Mouse (Mus musculus) heart, adult 2 months (tissue): ENCODE results near the gene Ubr3.

Experiments
- CTCF ChIP-seq: fragments of 200-600 bp; IDR thresholded peaks from 2 replicates; pipeline ENCODE4 v1.8.1; 2022; ENCODE audit warnings: antibody characterized with exemption, mild to moderate bottlenecking, moderate library complexity
- POLR2A ChIP-seq: fragments of 200-500 bp; IDR thresholded peaks from 2 replicates; pipeline ENCODE4 v1.6.1; 2011; ENCODE audit warnings: mild to moderate bottlenecking, low read depth, low read length, control low read depth; ENCODE audit not compliant: insufficient read depth

GRCm38 (mm10) chr2:69941391-69942030 is 44.5 kb downstream of the Ubr3 start:
- TF ChIP-seq CTCF (no peak), POLR2A (no peak)
